Mouse (Mus musculus) liver (tissue): ENCODE measurements around the gene Selenof.
A peak's percentile ranks its signal among the peaks of the same experiment; 100 is the strongest.

Experiments used
- DNase-seq: peaks from one replicate; pipeline ENCODE4 v3.0.0-alpha.2; 2020; ENCODE audit warnings: mixed read lengths

Selenof gene

GRCm38 (mm10) chr3:144565212-144565611, 4.9 kb upstream of the Selenof start:
- no peak for DNase-seq

GRCm38 (mm10) chr3:144568861-144569361, 1.2 kb upstream of the Selenof start:
- no peak for DNase-seq

GRCm38 (mm10) chr3:144569401-144569971, 618 bp upstream of the Selenof start:
- peak; percentile 57 for DNase-seq

GRCm38 (mm10) chr3:144570816-144571487, 848 bp downstream of the Selenof start:
- no peak for DNase-seq

- DNase-seq: no peak
Observed at GRCm38 (mm10) chr3:144574256-144574655, 4.2 kb downstream of the Selenof start.

- DNase-seq: no peak
Observed at GRCm38 (mm10) chr3:144577366-144578340, 7.5 kb downstream of the Selenof start.

GRCm38 (mm10) chr3:144578921-144579320, 8.8 kb downstream of the Selenof start:
- no peak for DNase-seq

GRCm38 (mm10) chr3:144579796-144580195, 9.7 kb downstream of the Selenof start:
- DNase-seq: no peak

- no peak for DNase-seq
Observed at GRCm38 (mm10) chr3:144580281-144580680, 10.2 kb downstream of the Selenof start.

GRCm38 (mm10) chr3:144581842-144582241, 11.7 kb downstream of the Selenof start:
- no peak for DNase-seq

GRCm38 (mm10) chr3:144582306-144582705, 12.2 kb downstream of the Selenof start:
- DNase-seq: no peak

GRCm38 (mm10) chr3:144583789-144584188, 13.7 kb downstream of the Selenof start:
- no peak for DNase-seq

GRCm38 (mm10) chr3:144584789-144585553, 14.9 kb downstream of the Selenof start:
- no peak for DNase-seq

- no peak for DNase-seq
Observed at GRCm38 (mm10) chr3:144586731-144587130, 16.6 kb downstream of the Selenof start.

GRCm38 (mm10) chr3:144589189-144589890, 19.2 kb downstream of the Selenof start:
- DNase-seq: no peak

- DNase-seq: no peak
Observed at GRCm38 (mm10) chr3:144592992-144593785, 23.1 kb downstream of the Selenof start.

GRCm38 (mm10) chr3:144597121-144597520, 27.0 kb downstream of the Selenof start:
- no peak for DNase-seq

GRCm38 (mm10) chr3:144597790-144598467, 27.8 kb downstream of the Selenof start:
- no peak for DNase-seq

GRCm38 (mm10) chr3:144602413-144602812, 32.3 kb downstream of the Selenof start:
- no peak for DNase-seq

- DNase-seq: no peak
Observed at GRCm38 (mm10) chr3:144602819-144603218, 32.7 kb downstream of the Selenof start.
